Mouse (Mus musculus) cerebellum, postnatal 25 days (tissue): ENCODE data around the gene Lrrc23.

Experiments
- DNase-seq, 2 experiments: peaks; one replicate each; pipeline ENCODE4 v3.0.0; 2021; ENCODE audit warnings: mixed read lengths in 2 of 2

Lrrc23 gene

DNA sequence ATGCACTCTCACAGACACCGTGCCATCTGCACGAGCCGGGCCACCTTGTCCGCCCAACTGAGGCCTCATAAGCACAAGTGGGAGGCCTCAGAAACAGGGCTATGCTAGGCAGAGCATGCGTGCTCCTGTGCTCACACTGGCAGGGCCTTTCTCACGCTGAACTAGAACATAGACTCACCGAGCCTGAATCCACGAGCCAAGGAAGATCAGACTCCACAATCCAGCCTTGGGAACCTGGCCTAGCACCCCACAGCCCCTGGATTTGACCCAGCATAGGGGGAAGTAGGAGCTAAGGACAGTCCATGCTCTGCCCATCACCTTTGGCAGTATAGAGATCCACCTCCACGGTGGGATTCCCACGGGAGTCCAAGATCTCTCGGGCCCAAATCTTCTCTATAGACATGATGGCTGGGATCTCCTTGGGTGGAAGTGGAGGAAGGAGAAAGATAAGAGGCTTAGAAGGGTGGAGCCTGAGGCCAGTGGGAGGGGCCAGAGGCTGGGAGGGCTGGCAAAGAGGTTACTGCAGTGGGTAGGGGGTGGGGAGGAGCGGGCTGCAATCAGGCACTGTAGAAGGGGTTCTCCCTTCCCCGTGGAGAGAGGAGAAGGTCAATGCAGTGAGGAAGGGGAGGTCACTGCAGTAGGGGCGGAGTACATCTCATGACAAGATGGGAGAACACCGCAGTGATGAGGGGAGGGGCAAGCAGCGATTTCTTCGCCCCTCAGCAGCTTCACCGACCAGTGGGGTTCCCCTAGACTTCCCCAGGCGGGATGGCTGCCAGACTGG, 11.4 kb downstream of the Lrrc23 start:
- DNase-seq, result peak; percentile 74 to 83

- no peak for DNase-seq
These were observed 12.0 kb downstream of the Lrrc23 start for GRCm38 (mm10) chr6:124767536-124767919.

DNA sequence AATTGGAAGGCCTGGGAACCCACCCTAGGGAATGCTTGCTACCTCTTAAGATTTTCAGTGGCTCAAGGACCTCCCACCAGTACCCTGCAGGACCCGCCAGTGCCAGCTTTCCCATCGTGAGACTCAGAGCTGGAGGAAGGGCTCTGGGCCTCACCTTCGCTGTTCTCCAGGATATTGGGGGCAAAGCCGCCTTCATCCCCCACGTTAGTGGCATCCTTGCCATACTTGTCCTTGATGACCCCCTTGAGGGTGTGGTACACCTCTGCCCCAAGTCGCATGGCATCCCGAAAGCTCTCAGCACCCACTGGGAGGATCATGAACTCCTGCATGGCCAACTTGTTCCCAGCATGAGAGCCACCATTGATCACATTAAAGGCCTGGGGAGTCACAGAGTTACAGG, 13.6 kb downstream of the Lrrc23 start:
- DNase-seq, result no peak

DNA sequence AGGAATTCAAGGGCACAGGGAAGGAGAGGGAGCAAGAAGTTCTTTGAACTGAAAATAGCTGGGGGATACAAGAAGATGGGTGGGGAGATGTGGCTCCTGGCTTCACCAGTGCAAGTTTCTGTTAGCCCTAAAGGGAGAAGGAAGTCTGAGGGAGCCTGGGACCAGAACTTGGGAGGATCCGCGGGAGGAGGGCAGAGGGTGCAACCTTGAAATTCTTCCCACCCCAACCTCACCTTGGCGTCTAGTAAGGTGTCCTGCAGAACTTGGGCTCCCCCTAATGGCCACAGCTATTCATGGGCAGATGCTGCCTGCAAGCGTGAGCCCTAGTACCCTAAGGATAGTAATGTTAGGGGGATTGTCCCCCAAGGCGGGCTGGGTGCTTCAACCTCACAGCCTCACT, 20.3 kb downstream of the Lrrc23 start:
- DNase-seq, result peak; percentile 85 to 92

DNA sequence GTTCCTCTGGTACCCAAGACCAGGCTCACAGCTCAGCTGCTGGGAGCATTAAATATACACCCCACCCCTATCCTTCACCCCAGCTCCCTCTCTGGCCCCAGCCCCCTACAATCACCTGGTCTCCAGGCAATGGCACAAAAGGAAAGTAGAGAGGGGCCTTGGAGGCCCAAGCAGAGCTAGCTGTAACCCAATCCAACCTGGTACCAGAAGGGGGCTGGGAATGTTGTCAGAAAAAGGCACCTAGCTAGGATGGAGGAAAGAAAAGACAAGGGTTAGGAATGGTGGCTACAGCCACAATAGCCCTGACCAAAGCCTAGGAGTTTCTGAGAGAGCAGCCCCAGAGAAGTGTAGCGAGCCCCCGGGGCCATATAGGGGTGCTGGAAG, 20.7 kb downstream of the Lrrc23 start:
- peak; percentile 29 to 32 for DNase-seq

GRCm38 (mm10) chr6:124757909-124758848, 21.3 kb downstream of the Lrrc23 start:
- DNase-seq, result peak; percentile 79 to 83

GRCm38 (mm10) chr6:124757351-124757880, 22.1 kb downstream of the Lrrc23 start:
- DNase-seq, result peak; percentile 19 to 34

DNA sequence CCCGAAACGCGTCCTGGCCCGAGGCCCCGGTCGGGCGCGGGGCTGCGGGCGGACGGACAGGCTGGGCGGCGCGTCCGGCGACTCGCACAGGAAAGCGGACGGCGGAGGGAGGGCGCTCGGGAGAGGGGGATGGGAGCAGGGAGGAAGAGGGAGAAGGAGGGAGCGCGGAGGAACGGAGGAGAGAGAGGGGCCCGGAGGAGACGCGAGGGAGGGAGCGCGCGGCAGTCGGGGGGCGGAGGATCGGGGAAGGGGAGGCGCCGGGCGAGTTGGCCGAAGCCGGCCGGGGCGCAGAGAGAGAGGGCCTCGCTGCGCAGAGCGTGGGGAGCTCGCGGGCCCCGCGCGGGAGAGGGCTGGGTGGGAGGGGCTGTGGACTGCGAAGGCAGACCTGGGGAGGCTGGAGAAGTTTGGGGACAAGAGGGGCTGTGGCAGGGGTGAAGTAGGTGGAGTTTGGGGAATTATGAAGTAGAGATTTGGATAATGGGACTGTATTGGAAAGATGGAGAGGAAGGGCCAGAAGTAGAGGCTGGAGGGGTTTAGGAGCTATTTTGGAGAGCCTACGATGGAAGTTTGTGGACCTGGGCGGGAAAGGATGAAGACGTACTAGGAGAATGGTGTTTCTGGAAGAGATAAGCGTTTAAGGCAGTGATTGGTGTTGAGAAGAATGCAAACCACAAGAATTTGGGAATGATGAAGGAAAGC, 22.7 kb downstream of the Lrrc23 start:
- DNase-seq, result peak; percentile 88 to 91

- peak; percentile 80 to 88 for DNase-seq
These were observed 23.5 kb downstream of the Lrrc23 start, which contains the start of the genes Gm45234 and Atn1 for GRCm38 (mm10) chr6:124755831-124756595. Gene Gm45234 (minus strand): TSS chr6:124756021. Gene Atn1 (minus strand): TSS chr6:124756524.

DNA sequence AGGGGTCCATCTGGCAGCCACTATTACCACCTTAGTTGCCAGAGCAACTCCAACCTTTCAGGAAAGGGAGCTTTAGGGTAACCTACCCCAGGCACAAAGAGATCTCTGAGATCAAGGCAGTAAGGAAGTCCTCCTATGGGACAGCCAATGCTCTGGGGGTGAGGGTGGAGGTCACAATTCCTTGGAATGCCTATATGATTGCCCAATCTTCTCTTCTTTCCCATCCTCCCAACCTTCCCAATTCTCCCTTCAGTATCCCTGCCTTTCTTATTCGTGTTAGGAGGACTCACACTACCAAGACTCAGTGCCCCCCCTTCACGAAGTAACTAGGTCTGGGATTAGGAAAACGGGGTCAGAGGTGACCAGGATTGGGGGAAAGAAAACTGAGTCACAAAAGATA, 24.2 kb downstream of the Lrrc23 start:
- DNase-seq, result no peak

- DNase-seq, result no peak
These were observed 25.7 kb downstream of the Lrrc23 start for GRCm38 (mm10) chr6:124753861-124754260.

GRCm38 (mm10) chr6:124750405-124750804, 29.1 kb downstream of the Lrrc23 start:
- no peak for DNase-seq

DNA sequence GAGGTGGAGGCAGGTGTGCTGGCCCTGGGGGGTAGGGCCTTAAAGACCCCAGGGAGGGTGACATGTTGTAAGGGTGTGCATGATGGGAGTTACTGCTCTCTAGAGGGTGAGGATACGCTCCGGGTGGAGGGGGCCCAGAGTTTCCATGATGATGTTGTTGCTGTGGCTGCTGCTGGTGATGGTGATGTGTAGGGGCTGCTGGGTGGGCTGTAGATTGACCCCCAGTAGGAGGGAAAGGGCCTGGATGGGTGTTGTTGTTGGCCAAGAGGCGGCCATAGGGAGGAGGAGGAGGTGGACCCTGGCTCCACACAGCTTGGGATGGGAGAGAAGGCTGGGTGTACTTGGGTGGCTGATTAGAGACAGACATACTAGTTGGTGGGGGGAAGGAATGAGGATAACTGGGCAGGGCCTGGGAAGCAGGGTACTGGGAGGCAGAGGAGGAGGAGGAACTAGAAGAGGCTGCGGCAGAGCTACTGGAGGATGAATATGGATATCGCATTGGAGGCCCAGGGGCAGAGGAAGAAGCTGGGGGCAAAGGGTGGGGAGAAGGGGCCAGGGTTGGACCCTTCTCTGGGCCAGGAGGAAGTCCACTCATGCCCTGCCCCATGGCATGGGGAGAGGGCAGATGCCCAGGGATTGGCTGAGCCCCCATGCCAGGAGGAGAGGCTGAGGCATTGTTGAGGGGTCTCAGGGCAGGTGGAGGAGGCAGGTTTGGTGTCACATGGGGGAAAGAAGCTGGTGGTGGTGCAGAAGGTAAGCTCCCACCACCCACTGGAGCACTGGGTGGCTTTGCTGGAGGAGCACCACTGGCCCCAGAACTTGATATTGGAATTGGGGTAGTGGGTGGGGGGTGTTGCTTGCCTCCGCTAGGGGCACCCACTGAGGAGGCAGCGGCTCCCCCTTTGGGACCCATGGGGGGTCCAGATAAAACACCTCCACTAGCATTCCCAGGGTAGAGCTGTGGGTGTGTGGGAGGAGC, 32.6 kb downstream of the Lrrc23 start:
- peak; percentile 30 to 39 for DNase-seq

DNA sequence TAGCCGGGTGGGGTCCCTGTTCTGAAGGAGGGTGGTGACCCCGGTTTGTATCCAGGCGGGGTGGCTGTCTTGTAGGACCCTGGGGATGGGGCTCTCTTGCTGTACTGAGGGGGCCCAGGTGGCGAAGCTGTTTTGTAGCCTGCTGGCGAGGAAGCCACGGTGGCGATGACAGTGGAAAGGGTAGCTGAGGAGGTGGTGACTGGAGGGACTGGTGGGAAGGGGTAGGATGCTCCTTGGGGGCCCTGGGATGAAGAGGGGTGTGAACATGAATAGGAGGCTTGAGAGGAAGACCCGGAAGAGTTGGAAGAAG, 33.3 kb downstream of the Lrrc23 start:
- no peak for DNase-seq

DNA sequence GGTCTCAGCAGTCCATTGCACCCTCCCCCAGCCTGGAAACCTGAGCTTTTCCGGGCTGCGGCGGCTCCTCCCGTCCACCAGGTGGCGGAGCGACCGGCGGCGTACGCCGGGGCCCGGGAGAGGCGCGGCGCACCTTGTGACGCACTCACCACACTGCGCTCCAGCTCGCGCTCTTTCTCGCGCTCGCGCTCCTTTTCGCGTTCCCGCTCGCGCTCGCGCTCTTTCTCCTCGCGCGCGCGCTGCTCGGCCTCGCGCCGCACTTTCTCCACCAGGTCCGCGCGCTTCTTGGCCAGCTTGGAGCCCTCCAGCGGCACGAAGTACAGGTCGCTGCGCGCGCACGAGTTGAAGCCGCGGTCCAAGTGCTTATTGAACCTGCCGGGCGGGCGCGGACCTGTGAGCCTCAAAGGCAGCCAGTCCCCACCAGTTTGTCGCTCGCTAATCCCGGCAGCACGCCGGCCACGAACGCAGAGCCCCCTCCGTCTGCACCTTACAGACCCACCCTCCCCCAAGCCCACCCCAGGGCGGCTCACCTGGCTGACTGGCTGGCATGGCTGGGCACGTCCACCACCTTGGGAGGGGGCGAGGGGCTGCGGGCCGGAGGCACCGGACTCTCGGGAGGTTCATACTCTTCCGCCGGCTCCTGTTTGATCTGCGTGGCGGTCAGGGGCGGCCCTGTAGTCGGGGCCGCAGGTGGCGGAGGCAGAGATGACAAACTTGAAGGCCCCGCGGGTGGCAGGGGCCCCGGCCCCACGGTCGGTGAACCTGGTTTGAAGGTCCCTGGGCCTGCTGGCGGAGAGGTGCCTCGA, 33.8 kb downstream of the Lrrc23 start:
- peak; percentile 97 for DNase-seq

DNA sequence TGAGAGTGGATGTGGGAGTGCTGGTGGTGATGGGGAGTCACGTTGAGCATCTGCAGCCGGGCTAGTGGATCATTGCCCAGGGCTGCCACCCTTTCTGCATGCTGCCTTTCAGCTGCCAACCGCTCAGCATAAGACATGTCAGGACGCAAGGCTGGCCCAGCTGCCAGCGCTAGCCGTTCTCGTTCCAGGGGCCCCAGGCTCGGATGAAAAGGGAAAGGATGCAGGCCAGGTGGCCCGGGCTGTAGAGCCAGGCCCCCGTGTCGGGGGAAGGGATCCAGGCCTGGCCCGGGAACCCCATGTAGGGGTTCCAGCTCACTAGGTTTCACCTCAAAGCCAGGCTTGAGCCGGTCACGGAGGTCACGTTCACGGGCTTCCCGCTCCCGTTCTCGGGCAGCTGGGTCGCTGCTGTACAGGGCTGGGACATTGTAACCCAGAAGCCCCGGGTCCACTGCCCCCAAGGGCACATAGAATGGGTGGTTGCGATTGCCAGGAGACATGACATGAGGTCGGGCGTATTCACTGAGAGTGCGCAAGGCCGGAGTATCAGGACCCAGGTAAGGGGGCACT, 34.7 kb downstream of the Lrrc23 start:
- DNase-seq, result peak; percentile 73 to 74

- peak in 1 of 2 experiments; percentile 28 for DNase-seq
These were observed 35.9 kb downstream of the Lrrc23 start for GRCm38 (mm10) chr6:124743647-124744046.

- DNase-seq, result peak; percentile 20 to 51
These were observed 36.5 kb downstream of the Lrrc23 start for GRCm38 (mm10) chr6:124742839-124743514.

- no peak for DNase-seq
These were observed 37.7 kb downstream of the Lrrc23 start for GRCm38 (mm10) chr6:124741842-124742241.
